Mouse (Mus musculus) heart, embryonic 16.5 days (tissue): ENCODE results near the gene Gm20721. TPM values are rescaled to one million over a fixed set of nuclear protein-coding genes. Genes with fewer than 3 reads are reported as not detected.
"Not testable (repeated sequence)": the region's sequence is repeated elsewhere in the genome, so short reads cannot be mapped to it uniquely, and the experiment has no call there.

ENCODE experiments used
- ATAC-seq: fragments of 200-750 bp; cut with Nextera tagmentation; replicated peaks from 2 replicates; pipeline ENCODE4 v1.8.0; 2017; ENCODE audit warnings: moderate number of reproducible peaks; ENCODE audit not compliant: insufficient read depth, low FRiP score; ENCODE audit errors: extremely low read depth
- H3K27ac ChIP-seq: fragments of 300-500 bp; sonication (generic); 2 replicates; pipeline ENCODE4 v1.5.1; 2014; ENCODE audit warnings: mild to moderate bottlenecking, low read length, control low read depth, moderate library complexity
- H3K27me3 ChIP-seq: fragments of 300-500 bp; sonication (generic); 2 replicates; pipeline ENCODE4 v1.6.1; 2014; ENCODE audit warnings: low read length, mixed read lengths; ENCODE audit not compliant: control insufficient read depth, insufficient read depth
- H3K36me3 ChIP-seq: fragments of 300-500 bp; sonication (generic); 2 replicates; pipeline ENCODE4 v1.6.1; 2014; ENCODE audit not compliant: control insufficient read depth, insufficient read depth
- H3K4me1 ChIP-seq: fragments of 300-500 bp; sonication (generic); 2 replicates; pipeline ENCODE4 v1.6.1; 2014; ENCODE audit warnings: low read length, mixed read lengths; ENCODE audit not compliant: control insufficient read depth, insufficient read depth
- H3K4me2 ChIP-seq: fragments of 300-500 bp; sonication (generic); 2 replicates; pipeline ENCODE4 v1.6.1; 2014; ENCODE audit warnings: low read depth, mild to moderate bottlenecking, control low read depth, low read length
- H3K4me3 ChIP-seq: fragments of 300-500 bp; sonication (generic); 2 replicates; pipeline ENCODE4 v1.5.1; 2014; ENCODE audit warnings: mild to moderate bottlenecking, control low read depth, low read length
- H3K9ac ChIP-seq: fragments of 300-500 bp; sonication (generic); 2 replicates; pipeline ENCODE4 v1.6.1; 2014; ENCODE audit warnings: low read length, control low read depth
- H3K9me3 ChIP-seq: fragments of 300-500 bp; sonication (generic); replicated peaks from 2 replicates; pipeline ENCODE4 v1.6.1; 2016; ENCODE audit warnings: low read length; ENCODE audit not compliant: control insufficient read depth
- WGBS: fragments of 180-500 bp; shearing (Covaris S2); extraction: QIAGEN DNeasy Blood & Tissue Kit; methylation state at CpG from one replicate; pipeline ENCODE4 v1.1.7; 2014; 5-methylcytosine and 5-hydroxymethylcytosine counted together
- polyA plus RNA-seq: library from polyadenylated mRNA; unstranded; fragments of >200 nt; fragmentation: Nextera tagmentation; extraction: Ambion mirVana; gene quantifications from 2 replicates; pipeline ENCODE4 v1.2.1, GENCODE M21; 2015

The Gm20721 gene
- polyA plus RNA-seq, result 33.4 and 41.6 TPM in 2 replicates

- Histone ChIP-seq H3K27me3 (no peaks in the 10 kb centered on the region), H3K4me2 (no peak within 1 kb of the TSS), H3K4me1 (peaks cover 34% of the 10 kb centered on the region), H3K4me3 (no peak within 1 kb of the TSS), H3K9me3 (no peaks in the 10 kb centered on the region), H3K27ac (no peak within 1 kb of the TSS), H3K36me3 (peaks cover 31% of the 10 kb centered on the region), H3K9ac (no peak within 1 kb of the TSS)
- 97% methylated on average over 5 of the region's 5 CpGs for WGBS
- ATAC-seq, result no peak
These were observed at the start of gene Gm20721 for GRCm38 (mm10) chr2:174346612-174346998. TSS of gene Gm20721 (minus strand) at chr2:174346712.

GRCm38 (mm10) chr2:174393383-174393782 lies 46.9 kb upstream of the Gm20721 start:
- Histone ChIP-seq H3K9ac (no peak overlapping the region), H3K4me3 (no peak overlapping the region), H3K4me1 (no peaks in the 10 kb centered on the region), H3K27me3 (no peaks in the 10 kb centered on the region), H3K9me3 (peaks cover 7% of the 10 kb centered on the region; the same call in 1 of the 2 replicates), H3K4me2 (no peak overlapping the region), H3K36me3 (no peaks in the 10 kb centered on the region), H3K27ac (no peak overlapping the region)
- no peak for ATAC-seq
- WGBS, result 68% methylated on average over 5 of the region's 5 CpGs

- Histone ChIP-seq H3K9ac (no peak overlapping the region), H3K9me3 (peaks cover 7% of the 10 kb centered on the region; the same call in 1 of the 2 replicates), H3K4me3 (no peak overlapping the region), H3K4me2 (no peak overlapping the region), H3K27me3 (no peaks in the 10 kb centered on the region), H3K4me1 (no peaks in the 10 kb centered on the region), H3K27ac (no peak overlapping the region), H3K36me3 (no peaks in the 10 kb centered on the region)
- WGBS, result 82% methylated on average over 9 of the region's 9 CpGs
- no peak for ATAC-seq
These were observed 46.0 kb upstream of the Gm20721 start for GRCm38 (mm10) chr2:174392554-174392953.

GRCm38 (mm10) chr2:174391936-174392335 lies 45.4 kb upstream of the Gm20721 start:
- Histone ChIP-seq H3K9ac (no peak overlapping the region), H3K4me3 (no peak overlapping the region), H3K27me3 (no peaks in the 10 kb centered on the region), H3K27ac (no peak overlapping the region), H3K36me3 (no peaks in the 10 kb centered on the region), H3K4me1 (no peaks in the 10 kb centered on the region), H3K4me2 (no peak overlapping the region), H3K9me3 (peaks cover 7% of the 10 kb centered on the region; the same call in 1 of the 2 replicates)
- no peak for ATAC-seq
- WGBS, result 82% methylated on average over 3 of the region's 3 CpGs

- H3K4me2 ChIP-seq, result no peak overlapping the region
- 81% methylated on average over 9 of the region's 9 CpGs for WGBS
- H3K4me3 ChIP-seq, result no peak overlapping the region
- no peaks in the 10 kb centered on the region for H3K36me3 ChIP-seq
- ATAC-seq, result no peak
- H3K9ac ChIP-seq, result no peak overlapping the region
- H3K9me3 ChIP-seq, result no peaks in the 10 kb centered on the region
- no peaks in the 10 kb centered on the region for H3K27me3 ChIP-seq
- H3K4me1 ChIP-seq, result no peaks in the 10 kb centered on the region
- H3K27ac ChIP-seq, result no peak overlapping the region
These were observed 34.5 kb upstream of the Gm20721 start for GRCm38 (mm10) chr2:174381021-174381420.

- no peak overlapping the region for H3K4me2 ChIP-seq
- no peaks in the 10 kb centered on the region for H3K9me3 ChIP-seq
- ATAC-seq, result no peak
- no peak overlapping the region for H3K4me3 ChIP-seq
- no peaks in the 10 kb centered on the region for H3K27me3 ChIP-seq
- no peak overlapping the region for H3K9ac ChIP-seq
- WGBS, result 70% methylated on average over 10 of the region's 10 CpGs
- H3K27ac ChIP-seq, result no peak overlapping the region
- no peaks in the 10 kb centered on the region for H3K36me3 ChIP-seq
- no peaks in the 10 kb centered on the region for H3K4me1 ChIP-seq
These were observed 20.1 kb upstream of the Gm20721 start for GRCm38 (mm10) chr2:174366571-174366970.

GRCm38 (mm10) chr2:174359656-174360055 lies 13.1 kb upstream of the Gm20721 start:
- no peak overlapping the region for H3K27ac ChIP-seq
- ATAC-seq, result no peak
- no peaks in the 10 kb centered on the region for H3K27me3 ChIP-seq
- H3K4me3 ChIP-seq, result no peak overlapping the region
- H3K4me2 ChIP-seq, result no peak overlapping the region
- no peaks in the 10 kb centered on the region for H3K9me3 ChIP-seq
- no peak overlapping the region for H3K9ac ChIP-seq
- no peaks in the 10 kb centered on the region for H3K36me3 ChIP-seq
- H3K4me1 ChIP-seq, result no peaks in the 10 kb centered on the region
- WGBS, result 76% methylated on average over 4 of the region's 4 CpGs

GRCm38 (mm10) chr2:174358516-174358915 lies 12.0 kb upstream of the Gm20721 start:
- WGBS, result 90% methylated on average over 4 of the region's 4 CpGs
- Histone ChIP-seq H3K36me3 (no peaks in the 10 kb centered on the region), H3K9me3 (no peaks in the 10 kb centered on the region), H3K4me2 (no peak overlapping the region), H3K9ac (no peak overlapping the region), H3K4me3 (no peak overlapping the region), H3K27me3 (no peaks in the 10 kb centered on the region), H3K27ac (no peak overlapping the region), H3K4me1 (no peaks in the 10 kb centered on the region)
- no peak for ATAC-seq

- H3K9ac ChIP-seq, H3K4me3 ChIP-seq, ATAC-seq, H3K27me3 ChIP-seq, H3K4me2 ChIP-seq, H3K9me3 ChIP-seq, H3K27ac ChIP-seq: not testable (repeated sequence)
- Histone ChIP-seq H3K36me3 (peaks cover 31% of the 10 kb centered on the region), H3K4me1 (peaks cover 30% of the 10 kb centered on the region)
- 100% methylated on average over 2 of the region's 2 CpGs for WGBS
These were observed 622 bp upstream of the Gm20721 start for GRCm38 (mm10) chr2:174346999-174347668.
